Mouse (Mus musculus) ES-E14 (cell line): ENCODE measurements around the gene Slc35b2. TPM values are rescaled to one million over a fixed set of nuclear protein-coding genes. Genes with fewer than 3 reads are reported as not detected.

Experiments
- DNase-seq: peaks from one replicate; pipeline ENCODE4 v3.0.0-alpha.2; 2013; ENCODE audit warnings: low read depth, low spot score
- H3K27ac ChIP-seq: 2 replicates; pipeline ENCODE4 v1.5.1; 2012; ENCODE audit warnings: low read depth, mild to moderate bottlenecking, low read length, moderate library complexity, mixed read lengths; ENCODE audit not compliant: poor library complexity, insufficient read depth, severe bottlenecking
- H3K36me3 ChIP-seq: 2 replicates; pipeline ENCODE4 v1.6.1; 2012; ENCODE audit warnings: mild to moderate bottlenecking, low read length, moderate library complexity, mixed read lengths; ENCODE audit not compliant: control insufficient read depth, poor library complexity, insufficient read depth, severe bottlenecking
- H3K4me1 ChIP-seq, 2 experiments: fragments of 150-350 bp in 1 of 2; sonication (generic) in 1 of 2; 2 replicates each; pipeline ENCODE4 v1.6.1; 2012; ENCODE audit warnings: low read length in 2 of 2, mild to moderate bottlenecking in 1 of 2, mixed read lengths in 1 of 2; ENCODE audit not compliant: control insufficient read depth in 2 of 2, insufficient read depth in 2 of 2, poor library complexity in 1 of 2
- H3K4me3 ChIP-seq, 2 experiments: fragments of 150-350 bp in 1 of 2; sonication (generic) in 1 of 2; 2 replicates each; pipeline ENCODE4 v1.5.1; 2012; ENCODE audit warnings: low read length in 2 of 2, low read depth in 1 of 2, mild to moderate bottlenecking in 1 of 2, mixed read lengths in 1 of 2; ENCODE audit not compliant: insufficient read depth in 1 of 2, poor library complexity in 1 of 2, severe bottlenecking in 1 of 2
- H3K9ac ChIP-seq: 2 replicates; pipeline ENCODE4 v1.6.1; 2012; ENCODE audit warnings: low read depth, mild to moderate bottlenecking, low read length, mixed read lengths; ENCODE audit not compliant: poor library complexity, insufficient read depth, severe bottlenecking
- H3K9me3 ChIP-seq: fragments of 150-350 bp; sonication (generic); 2 replicates; pipeline ENCODE4 v1.6.1; 2012; ENCODE audit warnings: low read depth, mild to moderate bottlenecking, low read length; ENCODE audit not compliant: control insufficient read depth, insufficient read depth
- CHD2 ChIP-seq: IDR thresholded peaks from 2 replicates; pipeline ENCODE4 v1.6.1; 2014; ENCODE audit warnings: mild to moderate bottlenecking, low read depth, low read length, inconsistent platforms
- HCFC1 ChIP-seq: IDR thresholded peaks from 2 replicates; pipeline ENCODE4 v1.6.1; 2012; ENCODE audit warnings: low read length, inconsistent platforms, borderline replicate concordance; ENCODE audit not compliant: insufficient read depth
- MAFK ChIP-seq: IDR thresholded peaks from 2 replicates; pipeline ENCODE4 v1.6.1; 2014; ENCODE audit warnings: mild to moderate bottlenecking, low read depth, low read length, inconsistent platforms; ENCODE audit not compliant: insufficient read depth
- ZC3H11A ChIP-seq: IDR thresholded peaks from 2 replicates; pipeline ENCODE4 v1.6.1; 2012; ENCODE audit warnings: low read depth, mild to moderate bottlenecking, inconsistent platforms, low read length, borderline replicate concordance
- ZNF384 ChIP-seq: IDR thresholded peaks from 2 replicates; pipeline ENCODE4 v1.6.1; 2012; ENCODE audit warnings: low read depth, low read length, inconsistent platforms
- in situ Hi-C, 2 experiments: fragments of 600-800 bp; cut with MboI; formaldehyde crosslinking; loops; one replicate each; pipeline ENCODE4 v1.15.1; 2025; ENCODE audit warnings: low sequenced_read_pairs in 2 of 2, inconsistent platforms in 1 of 2; ENCODE audit not compliant: unreplicated experiment in 2 of 2
- total RNA-seq: library from RNA; depleted of rRNA; stranded (reverse); fragments of 300-350 nt; gene quantifications from 2 replicates; pipeline ENCODE4 v1.2.3, GENCODE M21; 2012

Gene Slc35b2
- total RNA-seq, 1 experiment, result 96.7 TPM

GRCm38 (mm10) chr17:45596631-45597396 lies 33.1 kb downstream of the Slc35b2 start:
- peak overlapping the region; percentile 3; the same call in 1 of the 2 replicates for H3K9ac ChIP-seq
- no peaks in the 10 kb centered on the region for H3K9me3 ChIP-seq
- TF ChIP-seq ZC3H11A (no peak), CHD2 (no peak), ZNF384 (no peak), MAFK (no peak), HCFC1 (no peak)
- H3K36me3 ChIP-seq, result peaks cover 11% of the 10 kb centered on the region; the same call in 1 of the 2 replicates
- no peak overlapping the region for H3K4me3 ChIP-seq
- no peak for DNase-seq
- H3K27ac ChIP-seq, result peak overlapping the region; percentile 67
- peaks cover 5 to 17% of the 10 kb centered on the region in 2 experiments; a peak in 3 of 4 replicates for H3K4me1 ChIP-seq
- in situ Hi-C loops, result no loop called here

GRCm38 (mm10) chr17:45597787-45598186 lies 34.1 kb downstream of the Slc35b2 start:
- DNase-seq, result no peak
- in situ Hi-C loops, result no loop called here
- Histone ChIP-seq H3K36me3 (peaks cover 8% of the 10 kb centered on the region; the same call in 1 of the 2 replicates), H3K9me3 (no peaks in the 10 kb centered on the region), H3K4me1 (peaks cover 8 to 13% of the 10 kb centered on the region in 2 experiments), H3K9ac (no peak overlapping the region), H3K4me3 (no peak overlapping the region), H3K27ac (no peak overlapping the region)
- no peak for TF ChIP-seq ZC3H11A
- TF ChIP-seq HCFC1, result no peak
- no peak for TF ChIP-seq MAFK
- TF ChIP-seq CHD2, result no peak
- TF ChIP-seq ZNF384, result no peak

- in situ Hi-C loops, result no loop called here
- no peaks in the 10 kb centered on the region for H3K9me3 ChIP-seq
- no peak overlapping the region; the same call in 1 of the 2 replicates for H3K27ac ChIP-seq
- peak overlapping the region in 1 of 2 experiments; percentile 62; a peak in 2 of 4 replicates for H3K4me3 ChIP-seq
- no peak overlapping the region; the same call in 1 of the 2 replicates for H3K9ac ChIP-seq
- peaks cover 7 to 12% of the 10 kb centered on the region in 2 experiments for H3K4me1 ChIP-seq
- no peak for DNase-seq
- no peak for TF ChIP-seq ZNF384
- no peak for TF ChIP-seq CHD2
- TF ChIP-seq ZC3H11A, result no peak
- no peak for TF ChIP-seq MAFK
- no peak for TF ChIP-seq HCFC1
- 0 out of 2 replicates have a peak, but pooled peaks cover 5% of the 10 kb centered on the region for H3K36me3 ChIP-seq
Measured at GRCm38 (mm10) chr17:45598376-45598775, 34.7 kb downstream of the Slc35b2 start.

GRCm38 (mm10) chr17:45598891-45599290 lies 35.2 kb downstream of the Slc35b2 start:
- Histone ChIP-seq H3K4me1 (peaks cover 7 to 15% of the 10 kb centered on the region in 2 experiments), H3K4me3 (peak overlapping the region; percentile 62 to 72), H3K9me3 (no peaks in the 10 kb centered on the region), H3K9ac (peak overlapping the region; percentile 79; the same call in 1 of the 2 replicates), H3K27ac (no peak overlapping the region; the same call in 1 of the 2 replicates), H3K36me3 (0 out of 2 replicates have a peak, but pooled peaks cover 5% of the 10 kb centered on the region)
- in situ Hi-C loops, result no loop called here
- DNase-seq, result no peak
- no peak for TF ChIP-seq HCFC1
- no peak for TF ChIP-seq MAFK
- no peak for TF ChIP-seq ZC3H11A
- no peak for TF ChIP-seq CHD2
- no peak for TF ChIP-seq ZNF384
